Mouse (Mus musculus): ENCODE data around the gene Gpbar1. TPM values are rescaled to one million over a fixed set of nuclear protein-coding genes. Genes with fewer than 3 reads are reported as not detected.

The Gpbar1 gene
- polyA plus RNA-seq, 2 experiments, result 0.57 to 1.1 TPM

GRCm38 (mm10) chr1:74307146-74307545 is 28.8 kb downstream of the Gpbar1 start:
- Histone ChIP-seq H3K9me3 (ENCODE audit: control insufficient read depth, low read length) (no peaks in the 10 kb centered on the region), H3K4me2 (ENCODE audit: low read depth) (no peak overlapping the region), H3K4me1 (replicated peaks; ENCODE audit: control insufficient read depth in 2 of 2, insufficient read depth in 2 of 2, low read length in 1 of 2) (peaks cover 0 to 36% of the 10 kb centered on the region in 2 experiments; a peak in 3 of 4 replicates), H3K27ac (no peak overlapping the region), H3K27me3 (ENCODE audit: control insufficient read depth, insufficient read depth, low read length) (no peaks in the 10 kb centered on the region), H3K9ac (replicated peaks) (no peak overlapping the region), H3K36me3 (replicated peaks; ENCODE audit: control insufficient read depth, insufficient read depth, low read depth) (no peaks in the 10 kb centered on the region), H3K4me3 (ENCODE audit: insufficient read depth in 1 of 2, low read depth in 2 of 2, low read length in 2 of 2) (no peak overlapping the region)
- ATAC-seq (ENCODE audit: insufficient read depth) (no peak), DNase-seq (ENCODE audit: low read depth in 3 of 3, low spot score in 3 of 3) (no peak)
- no peak for TF ChIP-seq CTCF (IDR thresholded peaks at IDR 0.05; ENCODE audit: low read depth)
- no peak for TF ChIP-seq EP300 (IDR thresholded peaks at IDR 0.05; ENCODE audit: low read depth)
- WGBS (ENCODE audit: insufficient replicate concordance), result 75% methylated on average over 1 of the region's 1 CpGs

- DNase-seq (ENCODE audit: low read depth in 3 of 3, low spot score in 3 of 3) (no peak), ATAC-seq (ENCODE audit: insufficient read depth) (no peak)
- TF ChIP-seq CTCF (IDR thresholded peaks at IDR 0.05; ENCODE audit: low read depth) (no peak), EP300 (IDR thresholded peaks at IDR 0.05; ENCODE audit: low read depth) (no peak)
- Histone ChIP-seq H3K4me2 (ENCODE audit: low read depth) (no peak overlapping the region), H3K36me3 (replicated peaks; ENCODE audit: control insufficient read depth, insufficient read depth, low read depth) (no peaks in the 10 kb centered on the region), H3K4me1 (replicated peaks; ENCODE audit: control insufficient read depth in 2 of 2, insufficient read depth in 2 of 2, low read length in 1 of 2) (peaks cover 0 to 31% of the 10 kb centered on the region in 2 experiments; a peak in 3 of 4 replicates), H3K9me3 (ENCODE audit: control insufficient read depth, low read length) (no peaks in the 10 kb centered on the region), H3K4me3 (ENCODE audit: insufficient read depth in 1 of 2, low read depth in 2 of 2, low read length in 2 of 2) (no peak overlapping the region), H3K9ac (replicated peaks) (no peak overlapping the region), H3K27ac (no peak overlapping the region), H3K27me3 (ENCODE audit: control insufficient read depth, insufficient read depth, low read length) (no peaks in the 10 kb centered on the region)
- WGBS (ENCODE audit: insufficient replicate concordance), result 55% methylated on average over 10 of the region's 10 CpGs
Observed at GRCm38 (mm10) chr1:74308001-74308964, 29.9 kb downstream of the Gpbar1 start.

- Histone ChIP-seq H3K4me3 (ENCODE audit: insufficient read depth in 1 of 2, low read depth in 2 of 2, low read length in 2 of 2) (no peak overlapping the region), H3K36me3 (replicated peaks; ENCODE audit: control insufficient read depth, insufficient read depth, low read depth) (no peaks in the 10 kb centered on the region), H3K27ac (no peak overlapping the region), H3K4me2 (ENCODE audit: low read depth) (no peak overlapping the region), H3K27me3 (ENCODE audit: control insufficient read depth, insufficient read depth, low read length) (no peaks in the 10 kb centered on the region), H3K4me1 (replicated peaks; ENCODE audit: control insufficient read depth in 2 of 2, insufficient read depth in 2 of 2, low read length in 1 of 2) (peaks cover 0 to 27% of the 10 kb centered on the region in 2 experiments; a peak in 3 of 4 replicates), H3K9ac (replicated peaks) (no peak overlapping the region), H3K9me3 (ENCODE audit: control insufficient read depth, low read length) (no peaks in the 10 kb centered on the region)
- no peak for ATAC-seq (ENCODE audit: insufficient read depth)
- 25% methylated on average over 3 of the region's 3 CpGs for WGBS (ENCODE audit: insufficient replicate concordance)
- no peak for TF ChIP-seq EP300 (IDR thresholded peaks at IDR 0.05; ENCODE audit: low read depth)
- no peak for TF ChIP-seq CTCF (IDR thresholded peaks at IDR 0.05; ENCODE audit: low read depth)
- DNase-seq (ENCODE audit: low read depth in 3 of 3, low spot score in 3 of 3), result no peak
Observed at GRCm38 (mm10) chr1:74309767-74310166, 31.4 kb downstream of the Gpbar1 start.

DNA sequence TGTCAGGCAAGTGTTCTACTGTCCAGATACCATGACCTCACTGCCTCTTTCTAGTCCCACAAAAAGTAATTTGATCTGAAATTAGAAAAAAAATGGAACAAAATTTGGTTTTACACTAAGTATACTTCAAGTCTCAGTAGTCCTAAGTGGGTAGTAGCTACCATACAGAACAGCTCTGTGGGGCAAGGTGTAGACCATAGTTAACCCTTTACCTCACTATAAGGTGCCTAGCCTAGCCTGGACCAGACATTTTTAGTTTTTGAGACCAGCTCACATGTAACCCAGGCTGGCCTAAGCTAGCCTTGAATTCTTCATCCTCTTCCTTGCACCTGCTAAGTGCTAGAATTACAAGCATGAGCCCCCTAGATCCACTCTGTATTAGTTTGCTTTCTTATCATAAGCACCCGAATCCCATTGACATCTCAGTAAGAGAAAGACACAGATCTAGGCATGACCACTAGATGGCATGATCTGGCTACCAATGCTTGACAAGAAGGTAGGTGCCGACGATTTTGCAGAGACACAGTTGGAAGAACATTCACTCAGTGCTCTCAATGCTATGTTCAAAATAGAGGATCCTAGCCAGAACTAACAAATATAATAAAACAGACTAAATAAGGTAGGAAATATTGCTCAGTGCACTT is 34.8 kb downstream of the Gpbar1 start:
- Histone ChIP-seq H3K4me1 (replicated peaks; ENCODE audit: control insufficient read depth in 2 of 2, insufficient read depth in 2 of 2, low read length in 1 of 2) (peaks cover 0 to 10% of the 10 kb centered on the region in 2 experiments; a peak in 1 of 4 replicates), H3K27ac (no peak overlapping the region), H3K9ac (replicated peaks) (no peak overlapping the region), H3K36me3 (replicated peaks; ENCODE audit: control insufficient read depth, insufficient read depth, low read depth) (no peaks in the 10 kb centered on the region), H3K4me3 (ENCODE audit: insufficient read depth in 1 of 2, low read depth in 2 of 2, low read length in 2 of 2) (no peak overlapping the region), H3K27me3 (ENCODE audit: control insufficient read depth, insufficient read depth, low read length) (no peaks in the 10 kb centered on the region), H3K4me2 (ENCODE audit: low read depth) (no peak overlapping the region), H3K9me3 (ENCODE audit: control insufficient read depth, low read length) (no peaks in the 10 kb centered on the region)
- TF ChIP-seq EP300 (IDR thresholded peaks at IDR 0.05; ENCODE audit: low read depth), result no peak
- peak; percentile 85 for TF ChIP-seq CTCF (IDR thresholded peaks at IDR 0.05; ENCODE audit: low read depth)
- 2% methylated on average over 3 of the region's 3 CpGs for WGBS (ENCODE audit: insufficient replicate concordance)
- ATAC-seq (ENCODE audit: insufficient read depth) (no peak), DNase-seq (ENCODE audit: low read depth in 3 of 3, low spot score in 3 of 3) (peak; percentile 55 to 61 (median 58))

DNA sequence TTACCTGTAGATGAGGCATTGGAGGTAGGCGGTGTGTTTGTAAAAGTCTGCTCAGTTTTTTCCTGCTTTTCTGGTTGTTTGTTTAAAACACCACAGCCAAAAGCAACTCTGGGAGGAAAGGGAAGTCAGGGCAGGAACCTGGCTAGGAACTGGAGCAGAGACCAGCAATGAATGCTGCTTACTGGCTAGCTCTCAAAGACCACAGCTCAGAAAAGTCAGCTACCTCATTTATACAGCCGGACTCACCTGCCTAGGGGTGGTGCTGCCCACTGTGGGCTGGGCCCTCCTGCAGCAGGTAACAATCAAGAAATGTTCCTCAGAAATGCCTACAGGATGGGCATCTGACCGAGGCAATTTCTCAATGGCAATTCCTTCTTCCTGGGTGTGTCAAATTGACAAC is 36.4 kb downstream of the Gpbar1 start:
- Histone ChIP-seq H3K4me2 (ENCODE audit: low read depth) (no peak overlapping the region), H3K9me3 (ENCODE audit: control insufficient read depth, low read length) (no peaks in the 10 kb centered on the region), H3K27me3 (ENCODE audit: control insufficient read depth, insufficient read depth, low read length) (no peaks in the 10 kb centered on the region), H3K27ac (no peak overlapping the region), H3K36me3 (replicated peaks; ENCODE audit: control insufficient read depth, insufficient read depth, low read depth) (no peaks in the 10 kb centered on the region), H3K4me3 (ENCODE audit: insufficient read depth in 1 of 2, low read depth in 2 of 2, low read length in 2 of 2) (no peak overlapping the region), H3K4me1 (replicated peaks; ENCODE audit: control insufficient read depth in 2 of 2, insufficient read depth in 2 of 2, low read length in 1 of 2) (peaks cover 0 to 4% of the 10 kb centered on the region in 2 experiments; a peak in 1 of 4 replicates), H3K9ac (replicated peaks) (no peak overlapping the region)
- no peak for DNase-seq (ENCODE audit: low read depth in 3 of 3, low spot score in 3 of 3)
- WGBS (ENCODE audit: insufficient replicate concordance), result 62% methylated on average over 3 of the region's 3 CpGs
- no peak for ATAC-seq (ENCODE audit: insufficient read depth)
- TF ChIP-seq EP300 (IDR thresholded peaks at IDR 0.05; ENCODE audit: low read depth) (no peak), CTCF (IDR thresholded peaks at IDR 0.05; ENCODE audit: low read depth) (no peak)
